Mouse (Mus musculus): Measurements from ENCODE around the gene Wfdc15b. TPM values are rescaled to one million over a fixed set of nuclear protein-coding genes. Genes with fewer than 3 reads are reported as not detected.
"Not testable (repeated sequence)": the region's sequence is repeated elsewhere in the genome, so short reads cannot be mapped to it uniquely, and the experiment has no call there.

Wfdc15b gene
- not detected in 2 replicates for polyA plus RNA-seq (2012; rRNA removed)

DNA sequence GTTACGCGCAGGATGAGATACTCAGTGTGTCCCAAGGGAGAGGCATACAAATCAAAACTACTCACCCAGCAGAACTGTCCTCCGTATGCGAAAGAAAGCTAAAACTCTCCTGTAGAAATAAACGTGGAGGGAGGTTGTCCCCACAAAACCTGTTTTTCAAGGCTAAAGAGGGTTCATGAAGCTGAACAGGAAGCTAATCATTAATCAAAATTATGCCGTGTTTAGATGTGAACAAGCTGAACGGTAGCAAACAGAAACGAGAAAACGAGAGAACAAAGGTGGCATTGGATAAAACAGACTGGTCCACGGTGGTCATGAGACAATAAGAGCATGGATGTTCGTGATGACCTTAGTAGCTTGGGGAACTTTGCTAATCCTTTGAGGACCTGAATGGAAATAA lies at the start of gene Wfdc15b:
Gene Wfdc15b, minus strand, starts transcription at position 139 of the 400 bp plus-strand sequence.
- H3K4me1 ChIP-seq (ENCODE audit: control insufficient read depth, insufficient read depth, low read length) = no peaks in the 10 kb centered on the region
- no peak within 1 kb of the TSS for H3K4me3 ChIP-seq (ENCODE audit: insufficient read depth, low read length)
- no peak for TF ChIP-seq CTCF (IDR thresholded peaks at IDR 0.05; ENCODE audit: extremely low read depth, insufficient read depth, low read length)
- no peak for TF ChIP-seq POLR2A (IDR thresholded peaks at IDR 0.05; ENCODE audit: extremely low read depth, insufficient read depth, low read length)
- no peak within 1 kb of the TSS for H3K27ac ChIP-seq (ENCODE audit: insufficient read depth, low read length)

DNA sequence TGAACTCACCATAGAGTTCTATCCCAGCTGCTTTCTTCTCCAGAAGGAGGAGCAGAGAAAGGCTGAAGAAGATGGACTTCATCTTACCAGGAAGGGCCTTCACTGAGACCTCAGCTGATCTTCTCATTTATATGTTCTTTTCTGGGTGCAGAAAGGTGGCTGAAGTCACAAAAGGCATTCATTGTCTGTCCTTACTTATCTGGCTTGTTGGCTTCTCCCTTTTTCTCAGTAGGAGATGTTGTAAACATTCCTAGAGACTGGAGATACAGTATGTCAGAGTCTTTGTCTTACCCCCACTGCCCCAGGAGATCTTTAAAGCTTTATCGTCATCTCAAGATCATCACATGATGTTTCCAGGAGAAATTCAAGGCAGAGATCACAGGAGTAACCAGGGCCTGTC lies 35.1 kb upstream of the Wfdc15b start, which contains the start of gene Svs3b:
Gene Svs3b, minus strand, starts transcription at position 101 of the 400 bp plus-strand sequence.
- H3K27ac ChIP-seq (ENCODE audit: insufficient read depth, low read length); H3K4me1 ChIP-seq (ENCODE audit: control insufficient read depth, insufficient read depth, low read length); H3K4me3 ChIP-seq (ENCODE audit: insufficient read depth, low read length): not testable (repeated sequence)

DNA sequence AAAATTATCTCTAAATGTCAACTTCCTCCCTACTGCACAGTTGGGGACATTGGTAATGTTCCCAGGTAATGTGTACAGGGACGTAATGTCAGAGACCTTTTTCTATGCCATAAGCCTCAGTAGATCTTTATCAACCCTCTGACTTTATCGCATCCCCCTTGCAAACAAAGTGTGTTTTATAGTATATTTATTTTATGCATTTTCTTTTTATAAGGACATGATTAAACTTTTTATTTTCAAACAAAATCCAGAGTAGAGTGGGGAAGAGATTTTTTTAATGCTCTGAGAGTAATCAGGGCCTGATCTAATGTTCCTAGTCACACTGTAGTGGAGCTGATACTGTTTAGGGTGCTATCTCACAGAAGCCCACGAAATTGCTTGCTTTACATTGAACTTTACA lies 16.9 kb upstream of the Wfdc15b start, which contains the start of gene Svs2:
Gene Svs2, minus strand, starts transcription at position 101 of the 400 bp plus-strand sequence.
- Histone ChIP-seq H3K4me3 (ENCODE audit: insufficient read depth, low read length) (no peak within 1 kb of the TSS), H3K4me1 (ENCODE audit: control insufficient read depth, insufficient read depth, low read length) (no peaks in the 10 kb centered on the region), H3K27ac (ENCODE audit: insufficient read depth, low read length) (no peak within 1 kb of the TSS)
- TF ChIP-seq CTCF (IDR thresholded peaks at IDR 0.05; ENCODE audit: extremely low read depth, insufficient read depth, low read length) (no peak), POLR2A (IDR thresholded peaks at IDR 0.05; ENCODE audit: extremely low read depth, insufficient read depth, low read length) (no peak)

DNA sequence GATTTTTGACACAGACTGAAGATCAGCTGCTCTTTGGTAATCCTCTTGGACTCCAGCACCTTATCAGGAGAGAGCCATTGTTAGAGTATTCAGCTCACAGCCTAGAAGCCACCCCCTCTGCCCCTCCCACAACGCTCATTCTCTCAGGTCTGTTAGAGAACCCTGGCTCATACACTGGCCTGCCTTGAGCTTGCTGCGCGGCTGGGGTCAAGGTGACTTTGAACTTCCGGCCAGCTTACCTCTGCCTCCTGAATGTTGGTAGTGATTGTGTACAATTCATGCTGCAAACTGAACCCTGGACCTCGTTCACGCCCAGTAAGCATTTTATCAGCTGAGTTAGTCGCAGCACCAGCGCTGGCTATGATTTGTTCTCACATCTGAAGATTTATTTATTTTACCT lies 11.2 kb upstream of the Wfdc15b start:
- no peak overlapping the region for H3K4me3 ChIP-seq (ENCODE audit: insufficient read depth, low read length)
- TF ChIP-seq CTCF (IDR thresholded peaks at IDR 0.05; ENCODE audit: extremely low read depth, insufficient read depth, low read length) (no peak), POLR2A (IDR thresholded peaks at IDR 0.05; ENCODE audit: extremely low read depth, insufficient read depth, low read length) (no peak)
- no peak overlapping the region for H3K27ac ChIP-seq (ENCODE audit: insufficient read depth, low read length)
- H3K4me1 ChIP-seq (ENCODE audit: control insufficient read depth, insufficient read depth, low read length) = no peaks in the 10 kb centered on the region

DNA sequence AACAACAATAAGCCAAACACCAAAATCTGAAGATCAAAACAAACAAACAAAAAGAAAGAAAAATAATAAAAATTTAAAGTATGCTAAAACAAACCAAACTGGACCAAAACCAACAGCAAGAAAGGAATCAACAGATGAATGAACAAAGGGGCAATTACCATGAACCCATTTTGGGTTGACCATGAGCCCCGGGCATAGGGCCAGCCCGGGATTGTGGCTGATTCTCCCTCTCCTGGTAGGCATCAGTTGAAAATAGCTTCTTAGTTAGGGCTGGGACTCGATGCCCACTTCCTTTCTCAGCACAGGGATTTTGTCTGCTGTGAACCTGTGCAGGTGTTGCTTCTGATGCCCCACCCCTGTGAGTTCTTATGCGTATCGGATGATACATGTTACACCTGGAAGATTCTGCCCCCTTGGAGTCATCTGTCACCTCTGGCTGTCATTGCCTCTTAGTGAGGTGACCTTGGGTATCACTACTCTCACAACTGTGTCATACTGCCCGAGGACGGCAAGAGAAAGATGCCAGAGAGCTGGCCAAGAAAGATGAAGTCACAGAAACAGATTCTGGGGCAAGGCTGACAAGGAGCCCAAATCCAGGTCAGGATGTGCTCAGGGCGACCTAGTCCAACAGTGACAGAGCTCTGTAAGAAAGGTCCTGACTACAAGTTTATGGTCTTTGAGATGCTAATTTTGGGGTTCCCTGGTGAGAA lies 7.1 kb upstream of the Wfdc15b start:
- no peak overlapping the region for H3K27ac ChIP-seq (ENCODE audit: insufficient read depth, low read length)
- no peak for TF ChIP-seq POLR2A (IDR thresholded peaks at IDR 0.05; ENCODE audit: extremely low read depth, insufficient read depth, low read length)
- no peak for TF ChIP-seq CTCF (IDR thresholded peaks at IDR 0.05; ENCODE audit: extremely low read depth, insufficient read depth, low read length)

DNA sequence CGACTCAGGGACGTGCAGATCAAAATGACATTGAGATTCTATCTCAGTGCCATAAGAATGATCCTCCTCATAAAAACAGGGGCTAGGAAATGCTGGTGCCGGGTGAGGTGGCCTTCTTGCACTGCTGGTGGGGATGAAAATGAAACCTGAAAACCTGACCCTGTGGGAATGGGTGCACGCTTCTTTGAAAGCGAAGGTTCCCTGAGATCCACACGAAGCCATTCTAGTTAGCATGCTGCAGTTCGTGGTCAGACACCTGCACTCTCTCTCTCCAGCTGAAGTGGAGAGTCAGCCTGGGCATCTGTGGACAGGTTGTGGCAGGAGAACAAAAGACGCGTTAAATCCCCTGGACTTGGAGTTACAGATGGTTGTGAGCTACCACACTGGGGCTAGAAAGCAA lies 2.2 kb downstream of the Wfdc15b start:
- Histone ChIP-seq H3K27ac (ENCODE audit: insufficient read depth, low read length) (no peak overlapping the region), H3K4me3 (ENCODE audit: insufficient read depth, low read length) (no peak overlapping the region), H3K4me1 (ENCODE audit: control insufficient read depth, insufficient read depth, low read length) (no peaks in the 10 kb centered on the region)
- TF ChIP-seq CTCF (IDR thresholded peaks at IDR 0.05; ENCODE audit: extremely low read depth, insufficient read depth, low read length) (no peak), POLR2A (IDR thresholded peaks at IDR 0.05; ENCODE audit: extremely low read depth, insufficient read depth, low read length) (no peak)

More for the DNA sequence above, 7.1 kb upstream of the Wfdc15b start:
- Histone ChIP-seq H3K4me3 (ENCODE audit: insufficient read depth, low read length) (no peak overlapping the region), H3K4me1 (ENCODE audit: control insufficient read depth, insufficient read depth, low read length) (no peaks in the 10 kb centered on the region)

DNA sequence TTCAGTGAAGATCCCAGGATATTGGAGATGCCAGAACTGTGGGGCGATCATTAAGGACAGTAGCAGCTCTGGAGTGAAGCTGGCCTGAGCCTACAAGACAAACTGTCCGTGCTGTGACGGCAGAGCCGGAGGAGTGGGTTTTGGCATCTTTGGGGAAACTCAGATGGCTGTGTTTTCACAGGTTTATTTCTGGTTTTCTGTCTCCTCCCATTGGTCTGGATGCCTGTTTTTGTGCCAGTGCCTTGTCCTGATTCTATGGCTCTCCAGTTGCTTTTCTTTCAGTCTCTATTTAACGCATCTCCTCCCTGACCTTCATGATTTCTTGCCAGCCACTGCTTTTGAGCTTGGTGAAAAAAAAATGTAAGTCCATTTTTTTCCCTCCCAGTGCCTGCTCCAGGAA lies 8.7 kb downstream of the Wfdc15b start:
- no peak overlapping the region for H3K4me3 ChIP-seq (ENCODE audit: insufficient read depth, low read length)
- no peaks in the 10 kb centered on the region for H3K4me1 ChIP-seq (ENCODE audit: control insufficient read depth, insufficient read depth, low read length)
- no peak overlapping the region for H3K27ac ChIP-seq (ENCODE audit: insufficient read depth, low read length)
- TF ChIP-seq CTCF (IDR thresholded peaks at IDR 0.05; ENCODE audit: extremely low read depth, insufficient read depth, low read length) (no peak), POLR2A (IDR thresholded peaks at IDR 0.05; ENCODE audit: extremely low read depth, insufficient read depth, low read length) (no peak)

DNA sequence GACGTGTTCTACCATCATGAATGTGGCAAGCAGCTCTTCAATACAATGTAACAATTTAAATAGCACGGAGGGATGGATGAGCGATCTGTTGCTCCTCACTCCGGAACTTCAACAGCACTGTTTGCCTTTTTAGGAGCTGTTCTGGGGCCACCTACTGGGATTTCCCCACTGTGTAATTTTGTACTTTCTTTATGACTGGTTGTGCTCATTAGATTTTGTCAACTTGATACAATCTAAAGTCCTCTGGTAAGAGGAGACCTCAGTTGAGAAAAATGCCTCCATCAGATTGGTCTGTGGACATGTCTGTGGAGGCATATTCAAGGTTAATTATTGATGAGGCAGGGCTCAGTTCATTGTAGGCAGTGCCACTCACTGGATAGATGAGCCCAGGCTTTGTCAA lies 10.6 kb downstream of the Wfdc15b start:
- TF ChIP-seq CTCF (IDR thresholded peaks at IDR 0.05; ENCODE audit: extremely low read depth, insufficient read depth, low read length) = no peak
- no peak for TF ChIP-seq POLR2A (IDR thresholded peaks at IDR 0.05; ENCODE audit: extremely low read depth, insufficient read depth, low read length)
- H3K27ac ChIP-seq (ENCODE audit: insufficient read depth, low read length) = no peak overlapping the region
- H3K4me1 ChIP-seq (ENCODE audit: control insufficient read depth, insufficient read depth, low read length) = no peaks in the 10 kb centered on the region
- no peak overlapping the region for H3K4me3 ChIP-seq (ENCODE audit: insufficient read depth, low read length)

DNA sequence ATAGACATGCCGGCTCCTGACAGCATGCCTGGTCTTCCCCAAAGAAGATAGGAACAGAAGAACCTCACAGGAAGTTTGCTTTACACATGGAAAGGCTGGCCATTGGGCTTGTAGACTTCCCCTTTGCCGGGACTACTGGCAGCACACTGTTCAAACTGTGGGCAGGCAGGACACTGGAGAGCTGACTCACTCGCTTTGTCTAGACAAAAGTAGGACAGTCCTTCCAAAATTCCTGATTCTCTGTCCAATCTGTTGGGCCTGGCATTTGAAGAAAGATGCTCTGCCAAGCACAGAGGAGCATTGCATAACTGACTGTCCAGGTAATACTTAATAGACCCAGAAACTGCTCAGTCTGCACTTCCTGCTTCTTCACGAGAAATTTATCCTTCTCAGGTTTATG lies 14.8 kb downstream of the Wfdc15b start:
- TF ChIP-seq POLR2A (IDR thresholded peaks at IDR 0.05; ENCODE audit: extremely low read depth, insufficient read depth, low read length) = no peak
- TF ChIP-seq CTCF (IDR thresholded peaks at IDR 0.05; ENCODE audit: extremely low read depth, insufficient read depth, low read length) = no peak
- H3K4me1 ChIP-seq (ENCODE audit: control insufficient read depth, insufficient read depth, low read length) = no peaks in the 10 kb centered on the region
- no peak overlapping the region for H3K27ac ChIP-seq (ENCODE audit: insufficient read depth, low read length)
- H3K4me3 ChIP-seq (ENCODE audit: insufficient read depth, low read length) = no peak overlapping the region

DNA sequence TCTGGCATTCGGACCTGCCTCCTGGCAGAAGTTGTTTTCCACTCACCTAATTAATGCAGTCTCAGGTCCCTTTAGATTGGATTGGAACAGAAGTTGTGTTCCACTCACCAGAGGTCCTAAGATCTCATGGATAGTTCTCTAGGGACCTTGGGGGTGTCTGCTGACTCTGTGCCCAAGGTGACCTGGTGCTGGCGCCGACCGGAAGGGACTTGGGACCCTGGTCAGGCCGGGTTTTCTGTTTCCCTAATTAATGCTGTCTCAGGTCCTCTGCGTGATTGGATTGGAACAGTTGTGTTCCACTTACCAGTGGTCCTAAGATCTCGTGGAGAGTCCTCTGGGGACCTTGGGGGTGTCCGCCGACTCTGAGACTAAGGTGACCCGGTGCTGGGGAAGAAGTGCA lies 15.4 kb downstream of the Wfdc15b start:
- not testable (repeated sequence) for H3K27ac ChIP-seq (ENCODE audit: insufficient read depth, low read length); H3K4me1 ChIP-seq (ENCODE audit: control insufficient read depth, insufficient read depth, low read length); H3K4me3 ChIP-seq (ENCODE audit: insufficient read depth, low read length)
